Mouse (Mus musculus): Measurements from ENCODE around the gene Bcs1l.

GRCm38 (mm10) chr1:74594434-74594833 lies 6.3 kb downstream of the Bcs1l start:
- TF ChIP-seq CTCF (IDR thresholded peaks at IDR 0.05; ENCODE audit: low read depth, low read length) (no peak), GATA2 (IDR thresholded peaks at IDR 0.05; ENCODE audit: borderline replicate concordance, low read depth, low read length) (no peak), TAL1 (conservative IDR thresholded peaks at IDR 0.05; ENCODE audit: low read depth, low read length) (no peak), GATA1 (IDR thresholded peaks at IDR 0.05; ENCODE audit: borderline replicate concordance, low read length) (no peak)

Data from G1E (cell line).